Mouse (Mus musculus): ENCODE results near the gene Psmb2.
A peak's percentile ranks its signal among the peaks of the same experiment; 100 is the strongest.

Psmb2 gene

GRCm38 (mm10) chr4:126753268-126754230 lies 76.1 kb downstream of the Psmb2 start, which contains the start of the genes Ncdn and AU040320:
TSS of gene Ncdn (minus strand) at chr4:126753438.
TSS of gene AU040320 (plus strand) at chr4:126753544.
- peak; percentile 96 for DNase-seq (ENCODE audit: low spot score)

GRCm38 (mm10) chr4:126754231-126754611 lies 76.8 kb downstream of the Psmb2 start:
- no peak for DNase-seq (ENCODE audit: low spot score)

- DNase-seq (ENCODE audit: low spot score) = no peak
These were observed 77.4 kb downstream of the Psmb2 start for GRCm38 (mm10) chr4:126754736-126755374.

GRCm38 (mm10) chr4:126756766-126757165 lies 79.3 kb downstream of the Psmb2 start:
- no peak for DNase-seq (ENCODE audit: low spot score)

- no peak for DNase-seq (ENCODE audit: low spot score)
These were observed 80.9 kb downstream of the Psmb2 start for GRCm38 (mm10) chr4:126758299-126758698.

Measured in T-cell, adult 2 months (primary cell).